Mouse (Mus musculus): ENCODE measurements around the gene Fam196b. TPM values are rescaled to one million over a fixed set of nuclear protein-coding genes. Genes with fewer than 3 reads are reported as not detected.

Fam196b gene
- polyA plus RNA-seq, 1 experiment from 2014 or later, result 2.0 TPM

DNA sequence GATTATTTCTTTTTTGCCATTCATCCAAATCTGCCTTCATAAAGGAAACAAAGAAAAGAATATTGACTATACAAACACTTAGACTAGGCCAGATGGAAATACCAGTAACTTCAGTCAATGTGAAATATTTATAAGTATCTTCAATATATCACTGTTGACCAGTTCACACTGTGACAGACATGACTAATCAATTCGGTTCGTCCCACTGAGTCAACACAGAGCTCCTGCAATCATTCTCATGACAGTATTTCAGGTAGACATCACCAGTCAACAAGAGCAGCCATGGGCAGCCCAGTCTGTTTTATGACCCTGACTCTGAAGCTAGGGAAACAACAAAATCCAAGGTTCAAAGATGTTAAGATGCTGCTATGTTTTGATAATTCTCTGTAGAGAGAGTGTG, 117.4 kb downstream of the Fam196b start:
- Histone ChIP-seq H3K4me3 (ENCODE audit: low read depth, low read length) (no peak overlapping the region), H3K36me3 (ENCODE audit: control insufficient read depth, insufficient read depth, low read length) (no peaks in the 10 kb centered on the region), H3K27me3 (ENCODE audit: control insufficient read depth, insufficient read depth, low read length) (no peaks in the 10 kb centered on the region), H3K27ac (ENCODE audit: low read depth, low read length) (no peak overlapping the region), H3K4me1 (ENCODE audit: control insufficient read depth, insufficient read depth, low read length) (no peaks in the 10 kb centered on the region), H3K9me3 (ENCODE audit: control insufficient read depth, low read length) (no peaks in the 10 kb centered on the region), H3K9ac (replicated peaks; ENCODE audit: low read depth, low read length) (no peak overlapping the region), H3K4me2 (ENCODE audit: low read depth, low read length) (no peak overlapping the region)
- no peak for ATAC-seq (ENCODE audit: low read depth)
- 16% methylated on average over 2 of the region's 2 CpGs for WGBS

DNA sequence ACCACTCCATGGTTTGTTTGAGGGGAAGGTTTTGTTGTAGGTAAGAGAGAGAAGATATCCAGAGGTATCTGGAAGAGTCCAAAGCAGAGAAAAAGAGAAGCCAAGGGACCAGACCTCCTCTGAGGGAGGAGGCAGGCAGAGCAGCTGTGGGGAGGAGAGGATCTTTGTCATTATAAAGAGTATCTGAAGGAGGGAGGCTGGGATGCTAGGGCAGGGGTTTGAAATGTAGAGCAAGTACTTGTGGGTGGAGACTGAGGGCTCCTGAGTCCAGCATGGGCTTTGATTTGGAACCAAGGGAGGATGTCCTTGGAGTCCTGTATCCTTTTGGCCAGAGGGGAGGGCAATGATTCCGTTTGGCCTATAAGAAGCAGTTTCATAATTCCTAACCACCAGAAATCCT, 122.8 kb downstream of the Fam196b start:
- no peak for ATAC-seq (ENCODE audit: low read depth)
- H3K36me3 ChIP-seq (ENCODE audit: control insufficient read depth, insufficient read depth, low read length), result no peaks in the 10 kb centered on the region
- WGBS, result 71% methylated on average over 1 of the region's 1 CpGs

DNA sequence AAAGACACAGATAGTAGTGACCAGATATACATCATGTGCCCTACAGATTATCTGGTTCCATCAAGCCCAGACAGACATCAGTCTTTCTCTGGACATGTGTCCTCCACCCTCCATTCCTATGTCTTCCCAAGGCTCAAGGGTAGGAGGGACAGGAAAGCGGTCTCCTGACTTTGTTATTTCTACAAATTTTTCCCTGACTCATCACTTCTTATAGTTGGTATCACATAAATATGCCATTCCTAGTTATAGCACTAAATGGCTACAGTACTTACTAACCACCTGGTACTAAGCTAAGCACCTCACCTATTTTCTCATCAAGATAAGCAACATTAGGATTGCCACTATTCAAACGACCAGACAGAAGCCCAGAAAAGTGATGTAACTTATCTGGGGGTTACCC, 123.8 kb downstream of the Fam196b start:
- Histone ChIP-seq H3K27ac (ENCODE audit: low read depth, low read length) (no peak overlapping the region), H3K27me3 (ENCODE audit: control insufficient read depth, insufficient read depth, low read length) (no peaks in the 10 kb centered on the region), H3K9ac (replicated peaks; ENCODE audit: low read depth, low read length) (no peak overlapping the region), H3K4me2 (ENCODE audit: low read depth, low read length) (no peak overlapping the region), H3K4me3 (ENCODE audit: low read depth, low read length) (no peak overlapping the region), H3K4me1 (ENCODE audit: control insufficient read depth, insufficient read depth, low read length) (no peaks in the 10 kb centered on the region), H3K9me3 (ENCODE audit: control insufficient read depth, low read length) (no peaks in the 10 kb centered on the region), H3K36me3 (ENCODE audit: control insufficient read depth, insufficient read depth, low read length) (no peaks in the 10 kb centered on the region)
- 70% methylated on average over 2 of the region's 2 CpGs for WGBS
- ATAC-seq (ENCODE audit: low read depth), result no peak

More for the DNA sequence above, 122.8 kb downstream of the Fam196b start:
- no peak overlapping the region for H3K4me3 ChIP-seq (ENCODE audit: low read depth, low read length)
- H3K9me3 ChIP-seq (ENCODE audit: control insufficient read depth, low read length), result no peaks in the 10 kb centered on the region
- H3K4me1 ChIP-seq (ENCODE audit: control insufficient read depth, insufficient read depth, low read length), result no peaks in the 10 kb centered on the region
- H3K4me2 ChIP-seq (ENCODE audit: low read depth, low read length), result no peak overlapping the region
- H3K27me3 ChIP-seq (ENCODE audit: control insufficient read depth, insufficient read depth, low read length), result no peaks in the 10 kb centered on the region
- H3K27ac ChIP-seq (ENCODE audit: low read depth, low read length), result no peak overlapping the region
- no peak overlapping the region for H3K9ac ChIP-seq (replicated peaks; ENCODE audit: low read depth, low read length)

DNA sequence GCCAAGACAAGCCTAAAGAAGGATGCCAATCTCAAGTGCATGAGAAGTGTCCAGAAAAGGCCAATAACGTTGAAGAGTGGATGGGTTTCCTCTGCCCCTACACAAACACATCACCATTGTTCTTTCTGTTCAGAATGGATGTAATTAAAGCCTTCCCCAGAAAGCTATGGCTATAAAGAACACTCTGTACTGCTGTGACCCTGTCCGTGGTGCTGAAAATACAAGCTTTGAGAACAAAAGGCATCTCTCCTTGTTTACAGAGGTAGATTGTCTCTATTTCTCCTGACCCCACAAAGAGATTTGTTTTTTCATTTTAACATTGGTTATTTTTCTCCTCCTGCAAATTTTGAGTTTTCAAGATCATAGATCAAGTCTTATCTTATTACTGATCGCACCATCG, 133.3 kb downstream of the Fam196b start:
- H3K9me3 ChIP-seq (ENCODE audit: control insufficient read depth, low read length), result no peaks in the 10 kb centered on the region
- no peak overlapping the region for H3K27ac ChIP-seq (ENCODE audit: low read depth, low read length)
- no peak overlapping the region for H3K4me2 ChIP-seq (ENCODE audit: low read depth, low read length)
- 40% methylated on average over 4 of the region's 4 CpGs for WGBS
- H3K4me1 ChIP-seq (ENCODE audit: control insufficient read depth, insufficient read depth, low read length), result no peaks in the 10 kb centered on the region
- ATAC-seq (ENCODE audit: low read depth), result no peak
- no peak overlapping the region for H3K9ac ChIP-seq (replicated peaks; ENCODE audit: low read depth, low read length)
- H3K4me3 ChIP-seq (ENCODE audit: low read depth, low read length), result no peak overlapping the region
- H3K27me3 ChIP-seq (ENCODE audit: control insufficient read depth, insufficient read depth, low read length), result no peaks in the 10 kb centered on the region
- no peaks in the 10 kb centered on the region for H3K36me3 ChIP-seq (ENCODE audit: control insufficient read depth, insufficient read depth, low read length)

DNA sequence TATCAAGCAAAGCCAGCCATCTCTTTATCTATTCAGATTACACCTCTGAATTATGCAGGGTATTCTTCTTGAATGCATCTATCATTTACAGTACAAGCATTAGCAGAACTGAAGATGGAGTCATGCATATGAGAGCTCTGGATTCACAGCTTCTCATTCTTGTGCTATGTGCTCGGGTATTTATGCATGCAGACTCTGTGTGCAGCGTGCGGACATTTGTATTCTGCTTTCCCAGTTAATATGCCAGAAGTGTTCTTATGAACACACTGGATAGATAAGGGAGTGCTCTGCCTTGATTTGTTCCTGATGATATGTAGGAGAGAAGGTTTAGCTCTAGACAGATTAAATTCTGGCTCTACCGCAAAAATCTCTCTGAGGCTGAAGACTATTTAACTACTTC, 135.3 kb downstream of the Fam196b start:
- no peak overlapping the region for H3K4me3 ChIP-seq (ENCODE audit: low read depth, low read length)
- H3K27ac ChIP-seq (ENCODE audit: low read depth, low read length), result no peak overlapping the region
- H3K9ac ChIP-seq (replicated peaks; ENCODE audit: low read depth, low read length), result no peak overlapping the region
- no peaks in the 10 kb centered on the region for H3K36me3 ChIP-seq (ENCODE audit: control insufficient read depth, insufficient read depth, low read length)
- no peak overlapping the region for H3K4me2 ChIP-seq (ENCODE audit: low read depth, low read length)
- ATAC-seq (ENCODE audit: low read depth), result no peak
- H3K9me3 ChIP-seq (ENCODE audit: control insufficient read depth, low read length), result no peaks in the 10 kb centered on the region
- 84% methylated on average over 4 of the region's 4 CpGs for WGBS
- H3K27me3 ChIP-seq (ENCODE audit: control insufficient read depth, insufficient read depth, low read length), result no peaks in the 10 kb centered on the region
- no peaks in the 10 kb centered on the region for H3K4me1 ChIP-seq (ENCODE audit: control insufficient read depth, insufficient read depth, low read length)

DNA sequence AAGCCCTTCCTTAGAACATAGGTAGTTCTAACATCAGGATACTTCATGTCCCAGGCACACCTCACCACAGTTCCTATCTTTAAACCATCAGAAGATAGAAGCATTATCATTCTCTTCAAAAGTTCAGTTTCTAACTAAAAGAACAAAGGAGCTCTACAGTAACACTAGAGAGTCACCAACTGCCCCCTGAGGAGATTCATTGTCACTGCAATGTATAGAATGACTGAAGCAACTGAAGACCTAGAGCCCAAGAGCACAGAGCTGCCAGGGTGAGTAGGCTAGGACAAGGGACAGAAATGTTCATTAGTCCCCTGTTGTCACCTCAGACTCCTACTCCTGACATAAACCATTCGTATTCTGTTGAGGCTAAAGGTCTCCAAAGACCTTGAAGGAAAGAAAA, 152.4 kb downstream of the Fam196b start:
- Histone ChIP-seq H3K4me2 (ENCODE audit: low read depth, low read length) (no peak overlapping the region), H3K36me3 (ENCODE audit: control insufficient read depth, insufficient read depth, low read length) (no peaks in the 10 kb centered on the region), H3K27me3 (ENCODE audit: control insufficient read depth, insufficient read depth, low read length) (no peaks in the 10 kb centered on the region), H3K4me1 (ENCODE audit: control insufficient read depth, insufficient read depth, low read length) (no peaks in the 10 kb centered on the region), H3K27ac (ENCODE audit: low read depth, low read length) (no peak overlapping the region), H3K4me3 (ENCODE audit: low read depth, low read length) (no peak overlapping the region), H3K9me3 (ENCODE audit: control insufficient read depth, low read length) (no peaks in the 10 kb centered on the region), H3K9ac (replicated peaks; ENCODE audit: low read depth, low read length) (no peak overlapping the region)
- WGBS, result 55% methylated on average over 1 of the region's 1 CpGs
- no peak for ATAC-seq (ENCODE audit: low read depth)

DNA sequence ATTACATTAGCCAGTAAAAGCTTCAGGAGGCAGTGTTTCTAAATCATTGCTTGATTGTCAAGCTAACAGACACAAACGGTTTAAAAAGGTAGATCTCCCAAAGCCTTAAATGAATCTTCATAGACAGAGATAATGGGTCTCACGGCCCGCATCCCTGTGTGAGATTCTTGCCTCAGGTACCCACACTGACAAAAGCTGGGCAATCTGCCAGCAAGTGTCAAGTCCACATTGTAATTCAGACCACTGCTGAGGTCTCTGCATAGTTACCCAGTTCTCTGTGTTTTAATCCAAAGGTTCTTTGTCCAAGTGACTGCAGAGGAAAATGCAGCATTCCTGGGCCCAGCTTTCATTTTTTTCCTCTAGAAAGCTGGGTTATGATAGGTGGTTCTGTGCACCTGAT, 153.9 kb downstream of the Fam196b start:
- no peak for ATAC-seq (ENCODE audit: low read depth)
- H3K27ac ChIP-seq (ENCODE audit: low read depth, low read length), result no peak overlapping the region
- no peaks in the 10 kb centered on the region for H3K36me3 ChIP-seq (ENCODE audit: control insufficient read depth, insufficient read depth, low read length)

DNA sequence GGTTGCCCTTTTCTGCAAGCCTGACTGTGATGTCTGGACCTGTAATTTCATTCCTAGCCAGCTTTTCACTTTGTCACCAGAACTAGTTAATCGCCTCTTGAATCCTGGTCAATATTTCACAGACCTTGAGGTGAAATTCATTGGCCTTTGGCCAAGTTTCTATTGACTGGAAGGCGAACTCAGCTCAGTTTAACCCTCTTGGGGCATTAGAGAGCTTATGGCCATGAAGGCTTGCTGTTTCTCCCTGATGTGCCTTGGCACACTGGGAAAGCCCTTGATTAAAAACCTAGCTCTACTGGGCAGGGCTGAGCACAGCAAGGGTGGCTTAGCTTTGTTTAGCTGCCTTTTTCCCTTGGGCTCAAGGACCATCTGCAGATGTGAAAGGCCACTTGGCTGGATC, 155.2 kb downstream of the Fam196b start:
- Histone ChIP-seq H3K27me3 (ENCODE audit: control insufficient read depth, insufficient read depth, low read length) (no peaks in the 10 kb centered on the region), H3K27ac (ENCODE audit: low read depth, low read length) (no peak overlapping the region), H3K4me1 (ENCODE audit: control insufficient read depth, insufficient read depth, low read length) (no peaks in the 10 kb centered on the region), H3K9me3 (ENCODE audit: control insufficient read depth, low read length) (no peaks in the 10 kb centered on the region), H3K36me3 (ENCODE audit: control insufficient read depth, insufficient read depth, low read length) (no peaks in the 10 kb centered on the region), H3K4me2 (ENCODE audit: low read depth, low read length) (no peak overlapping the region), H3K9ac (replicated peaks; ENCODE audit: low read depth, low read length) (no peak overlapping the region), H3K4me3 (ENCODE audit: low read depth, low read length) (no peak overlapping the region)
- ATAC-seq (ENCODE audit: low read depth), result no peak
- 67% methylated on average over 2 of the region's 2 CpGs for WGBS

More for the DNA sequence above, 153.9 kb downstream of the Fam196b start:
- Histone ChIP-seq H3K9me3 (ENCODE audit: control insufficient read depth, low read length) (no peaks in the 10 kb centered on the region), H3K4me3 (ENCODE audit: low read depth, low read length) (no peak overlapping the region), H3K9ac (replicated peaks; ENCODE audit: low read depth, low read length) (no peak overlapping the region), H3K4me1 (ENCODE audit: control insufficient read depth, insufficient read depth, low read length) (no peaks in the 10 kb centered on the region), H3K27me3 (ENCODE audit: control insufficient read depth, insufficient read depth, low read length) (no peaks in the 10 kb centered on the region), H3K4me2 (ENCODE audit: low read depth, low read length) (no peak overlapping the region)
- WGBS, result 39% methylated on average over 3 of the region's 3 CpGs
